Mouse (Mus musculus): ENCODE measurements around the gene Asdurf.
"Not testable (repeated sequence)": the region's sequence is repeated elsewhere in the genome, so short reads cannot be mapped to it uniquely, and the experiment has no call there.

DNA sequence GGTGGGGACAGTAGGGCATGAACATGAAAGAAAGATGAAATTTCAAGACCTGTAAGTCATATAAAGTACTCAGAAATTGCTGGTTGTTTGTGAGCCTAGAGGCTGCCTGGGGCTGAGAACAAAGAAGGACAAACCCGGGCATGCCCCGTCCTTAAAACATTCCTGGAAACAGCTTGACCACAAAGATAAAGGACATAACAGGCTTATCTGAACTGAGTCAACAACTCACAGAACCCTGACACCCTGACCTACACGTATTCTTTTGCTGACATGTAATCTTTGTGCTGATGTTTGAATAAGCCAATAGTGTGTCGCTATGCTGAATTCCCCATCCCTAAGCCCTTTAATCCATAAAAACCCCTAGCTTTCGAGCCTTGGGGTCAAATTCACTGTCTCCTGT, 18.9 kb downstream of the Asdurf start:
- not testable (repeated sequence) for TF ChIP-seq CTCF (IDR thresholded peaks at IDR 0.05; ENCODE audit: borderline replicate concordance, insufficient read depth, low read length); POLR2A (IDR thresholded peaks at IDR 0.05; ENCODE audit: low read depth, low read length)

All from embryonic fibroblast, embryonic 13.5 days (primary cell).